Mouse (Mus musculus) liver, embryonic 14 days (tissue): ENCODE measurements around the gene Trpv4. TPM values are rescaled to one million over a fixed set of nuclear protein-coding genes. Genes with fewer than 3 reads are reported as not detected.

ENCODE experiments used
- polyA plus RNA-seq: library from polyadenylated mRNA; depleted of rRNA; stranded (reverse); fragments of >200 nt; gene quantifications from 2 replicates; pipeline ENCODE4 v1.2.3, GENCODE M21; 2012; rRNA removed

Trpv4 gene
- polyA plus RNA-seq, result 0.18 and 0.24 TPM in 2 replicates

GRCm38 (mm10) chr5:114658255-114658654 lies at the start of gene Trpv4:
Gene Trpv4 (minus strand): TSS chr5:114658421.

GRCm38 (mm10) chr5:114707265-114708068 lies 49.2 kb upstream of the Trpv4 start, which contains the start of gene Tchp:
Gene Tchp (plus strand): TSS chr5:114707760.

GRCm38 (mm10) chr5:114690633-114691567 lies 32.7 kb upstream of the Trpv4 start, which contains the start of gene Gltp:
Gene Gltp (minus strand): TSS chr5:114690984.

Other genes with a start within 250 kb of the Trpv4 start
- 7.5 and 7.9 TPM in 2 replicates for gene Mmab, start 214.4 kb downstream of the Trpv4 start, polyA plus RNA-seq
- 17.6 and 19.7 TPM in 2 replicates for gene Mvk, start 214.2 kb downstream of the Trpv4 start, polyA plus RNA-seq
- 0.59 and 0.70 TPM in 2 replicates for gene Fam222a, start 90.4 kb downstream of the Trpv4 start, polyA plus RNA-seq
- 16.3 and 20.1 TPM in 2 replicates for gene Gltp, start 32.6 kb upstream of the Trpv4 start, polyA plus RNA-seq
- 7.0 and 7.9 TPM in 2 replicates for gene Tchp, start 49.3 kb upstream of the Trpv4 start, polyA plus RNA-seq
- gene Ankrd13a, start 116.3 kb upstream of the Trpv4 start, polyA plus RNA-seq, result 36.2 and 42.6 TPM in 2 replicates
- gene Git2, start 117.1 kb upstream of the Trpv4 start, polyA plus RNA-seq, result 12.2 and 14.8 TPM in 2 replicates
- 17.4 and 19.0 TPM in 2 replicates for gene 1500011B03Rik, start 165.0 kb upstream of the Trpv4 start, polyA plus RNA-seq
- not detected in 2 replicates for gene 4930519G04Rik, start 195.2 kb upstream of the Trpv4 start, polyA plus RNA-seq
- gene Gm9936, start 200.3 kb upstream of the Trpv4 start, polyA plus RNA-seq, result not detected in 2 replicates
- 1.9 and 3.1 TPM in 2 replicates for gene Oasl2, start 238.5 kb upstream of the Trpv4 start, polyA plus RNA-seq